Mouse (Mus musculus): Measurements from ENCODE around the gene Prkg1. TPM values are rescaled to one million over a fixed set of nuclear protein-coding genes. Genes with fewer than 3 reads are reported as not detected.

The Prkg1 gene
- polyA plus RNA-seq, 1 experiment: 5.9 TPM

DNA sequence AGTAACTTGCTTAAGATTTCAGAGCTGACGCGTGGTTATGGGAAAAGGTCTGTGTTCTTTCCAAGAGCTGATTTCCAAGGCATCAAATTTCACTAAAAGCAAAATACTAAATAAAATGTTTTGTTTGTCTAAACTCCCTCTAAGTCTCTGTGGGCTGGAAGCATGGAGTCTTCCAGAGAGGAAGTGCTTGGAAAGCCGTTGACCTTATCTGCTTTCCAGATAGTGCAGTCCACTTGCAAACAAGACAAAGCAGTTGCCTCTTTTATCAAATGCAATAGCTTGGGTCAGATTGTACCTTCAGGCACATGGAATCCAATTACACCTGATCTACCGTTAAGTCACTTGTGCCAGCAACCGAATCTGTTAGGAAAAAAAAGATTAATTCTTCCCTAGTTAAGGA, 340.5 kb downstream of the Prkg1 start:
- Histone ChIP-seq H3K4me3 (ENCODE audit: insufficient read depth, low read length) (no peak overlapping the region), H3K27ac (ENCODE audit: insufficient read depth, low read length) (no peak overlapping the region), H3K4me1 (ENCODE audit: control insufficient read depth, insufficient read depth, low read length) (no peaks in the 10 kb centered on the region)
- TF ChIP-seq CTCF (IDR thresholded peaks at IDR 0.05; ENCODE audit: extremely low read depth, insufficient read depth, low read length) (no peak), POLR2A (IDR thresholded peaks at IDR 0.05; ENCODE audit: extremely low read depth, insufficient read depth, low read length) (no peak)

GRCm38 (mm10) chr19:31413571-31413970, 351.3 kb downstream of the Prkg1 start:
- Histone ChIP-seq H3K4me3 (ENCODE audit: insufficient read depth, low read length) (no peak overlapping the region), H3K27ac (ENCODE audit: insufficient read depth, low read length) (no peak overlapping the region), H3K4me1 (ENCODE audit: control insufficient read depth, insufficient read depth, low read length) (no peaks in the 10 kb centered on the region)
- TF ChIP-seq POLR2A (IDR thresholded peaks at IDR 0.05; ENCODE audit: extremely low read depth, insufficient read depth, low read length) (no peak), CTCF (IDR thresholded peaks at IDR 0.05; ENCODE audit: extremely low read depth, insufficient read depth, low read length) (no peak)

- TF ChIP-seq CTCF (IDR thresholded peaks at IDR 0.05; ENCODE audit: extremely low read depth, insufficient read depth, low read length) (no peak), POLR2A (IDR thresholded peaks at IDR 0.05; ENCODE audit: extremely low read depth, insufficient read depth, low read length) (no peak)
Measured at GRCm38 (mm10) chr19:31396096-31396495, 368.7 kb downstream of the Prkg1 start.

DNA sequence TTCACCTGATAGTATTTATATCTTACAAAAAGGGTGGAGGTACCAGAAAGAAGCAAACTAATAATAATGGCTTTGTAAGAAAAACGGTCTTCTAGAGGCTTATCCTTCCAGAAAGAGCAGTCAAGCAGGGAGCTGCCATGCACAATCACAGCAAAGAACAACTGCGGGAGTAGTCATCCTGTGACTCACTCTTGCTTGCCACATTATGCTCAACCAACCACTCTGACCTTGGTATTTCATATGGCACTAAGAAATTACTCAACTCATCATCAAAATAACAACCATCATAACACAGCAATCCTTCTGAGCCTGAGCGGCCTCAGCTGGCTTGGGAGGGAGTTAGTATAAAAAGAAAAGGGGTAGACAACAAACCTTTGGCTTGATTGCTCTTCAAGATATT, 379.5 kb downstream of the Prkg1 start:
- no peak for TF ChIP-seq POLR2A (IDR thresholded peaks at IDR 0.05; ENCODE audit: extremely low read depth, insufficient read depth, low read length)
- TF ChIP-seq CTCF (IDR thresholded peaks at IDR 0.05; ENCODE audit: extremely low read depth, insufficient read depth, low read length): no peak
- Histone ChIP-seq H3K4me1 (ENCODE audit: control insufficient read depth, insufficient read depth, low read length) (no peaks in the 10 kb centered on the region; the same call in 1 of the 2 replicates), H3K4me3 (ENCODE audit: insufficient read depth, low read length) (no peak overlapping the region), H3K27ac (ENCODE audit: insufficient read depth, low read length) (no peak overlapping the region)

More at GRCm38 (mm10) chr19:31396096-31396495, 368.7 kb downstream of the Prkg1 start:
- H3K4me3 ChIP-seq (ENCODE audit: insufficient read depth, low read length): no peak overlapping the region
- no peaks in the 10 kb centered on the region for H3K4me1 ChIP-seq (ENCODE audit: control insufficient read depth, insufficient read depth, low read length)
- H3K27ac ChIP-seq (ENCODE audit: insufficient read depth, low read length): no peak overlapping the region

- Histone ChIP-seq H3K27ac (ENCODE audit: insufficient read depth, low read length) (no peak overlapping the region), H3K4me3 (ENCODE audit: insufficient read depth, low read length) (no peak overlapping the region), H3K4me1 (ENCODE audit: control insufficient read depth, insufficient read depth, low read length) (no peaks in the 10 kb centered on the region; the same call in 1 of the 2 replicates)
- TF ChIP-seq POLR2A (IDR thresholded peaks at IDR 0.05; ENCODE audit: extremely low read depth, insufficient read depth, low read length): 0 out of 2 replicates have a peak, but pooled peaks have one; percentile 36
- TF ChIP-seq CTCF (IDR thresholded peaks at IDR 0.05; ENCODE audit: extremely low read depth, insufficient read depth, low read length): no peak
Measured at GRCm38 (mm10) chr19:31383881-31384280, 381.0 kb downstream of the Prkg1 start.

DNA sequence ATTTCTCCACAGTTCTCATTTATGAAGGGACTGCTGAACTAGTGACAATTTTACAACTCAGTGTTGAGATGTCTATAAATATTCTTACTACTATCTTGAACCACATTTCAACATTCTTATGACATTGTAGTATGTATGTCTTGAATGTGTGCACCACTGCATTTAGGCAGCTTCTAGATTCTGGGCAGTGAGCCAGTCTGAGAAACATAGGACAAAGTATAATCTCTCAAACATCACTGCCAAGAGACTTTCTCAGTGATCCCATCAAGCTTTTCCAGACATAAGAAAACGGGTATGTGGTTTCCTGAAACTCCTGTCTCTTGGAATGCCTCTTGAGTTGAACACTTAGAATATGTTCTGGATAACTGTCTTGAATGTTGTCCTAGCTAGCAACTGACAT, 394.7 kb downstream of the Prkg1 start:
- Histone ChIP-seq H3K4me1 (ENCODE audit: control insufficient read depth, insufficient read depth, low read length) (no peaks in the 10 kb centered on the region), H3K4me3 (ENCODE audit: insufficient read depth, low read length) (no peak overlapping the region), H3K27ac (ENCODE audit: insufficient read depth, low read length) (no peak overlapping the region)
- TF ChIP-seq POLR2A (IDR thresholded peaks at IDR 0.05; ENCODE audit: extremely low read depth, insufficient read depth, low read length): no peak
- TF ChIP-seq CTCF (IDR thresholded peaks at IDR 0.05; ENCODE audit: extremely low read depth, insufficient read depth, low read length): no peak

GRCm38 (mm10) chr19:31369116-31369515, 395.7 kb downstream of the Prkg1 start:
- H3K4me3 ChIP-seq (ENCODE audit: insufficient read depth, low read length): no peak overlapping the region
- no peak for TF ChIP-seq POLR2A (IDR thresholded peaks at IDR 0.05; ENCODE audit: extremely low read depth, insufficient read depth, low read length)
- TF ChIP-seq CTCF (IDR thresholded peaks at IDR 0.05; ENCODE audit: extremely low read depth, insufficient read depth, low read length): no peak
- no peaks in the 10 kb centered on the region for H3K4me1 ChIP-seq (ENCODE audit: control insufficient read depth, insufficient read depth, low read length)
- H3K27ac ChIP-seq (ENCODE audit: insufficient read depth, low read length): no peak overlapping the region

- Histone ChIP-seq H3K27ac (ENCODE audit: insufficient read depth, low read length) (no peak overlapping the region), H3K4me1 (ENCODE audit: control insufficient read depth, insufficient read depth, low read length) (no peaks in the 10 kb centered on the region), H3K4me3 (ENCODE audit: insufficient read depth, low read length) (no peak overlapping the region)
- TF ChIP-seq CTCF (IDR thresholded peaks at IDR 0.05; ENCODE audit: extremely low read depth, insufficient read depth, low read length): no peak
- TF ChIP-seq POLR2A (IDR thresholded peaks at IDR 0.05; ENCODE audit: extremely low read depth, insufficient read depth, low read length): no peak
Measured at GRCm38 (mm10) chr19:31362051-31362450, 402.8 kb downstream of the Prkg1 start.

DNA sequence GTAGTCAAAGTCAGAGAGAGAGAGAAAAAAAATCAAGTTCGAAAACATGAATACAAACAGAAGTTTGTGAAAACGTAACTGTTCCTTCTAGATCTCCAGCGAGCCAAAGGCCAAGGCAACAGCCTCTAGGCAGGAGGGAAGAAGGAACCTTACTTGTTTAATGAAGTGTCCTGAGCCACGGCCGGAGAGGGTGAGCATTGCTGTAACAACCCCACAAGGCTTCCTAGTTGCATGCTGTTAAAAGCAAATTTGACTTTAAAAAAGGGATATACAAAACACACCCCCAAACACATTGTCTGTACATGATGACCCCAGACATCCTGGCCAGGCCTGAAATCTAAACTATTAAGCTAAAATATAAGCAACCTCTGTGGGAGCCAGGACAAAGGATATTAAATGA, 403.3 kb downstream of the Prkg1 start:
- Histone ChIP-seq H3K27ac (ENCODE audit: insufficient read depth, low read length) (no peak overlapping the region), H3K4me3 (ENCODE audit: insufficient read depth, low read length) (no peak overlapping the region), H3K4me1 (ENCODE audit: control insufficient read depth, insufficient read depth, low read length) (no peaks in the 10 kb centered on the region)
- TF ChIP-seq POLR2A (IDR thresholded peaks at IDR 0.05; ENCODE audit: extremely low read depth, insufficient read depth, low read length): no peak
- TF ChIP-seq CTCF (IDR thresholded peaks at IDR 0.05; ENCODE audit: extremely low read depth, insufficient read depth, low read length): no peak

- no peak for TF ChIP-seq CTCF (IDR thresholded peaks at IDR 0.05; ENCODE audit: extremely low read depth, insufficient read depth, low read length)
- Histone ChIP-seq H3K4me3 (ENCODE audit: insufficient read depth, low read length) (no peak overlapping the region), H3K4me1 (ENCODE audit: control insufficient read depth, insufficient read depth, low read length) (no peaks in the 10 kb centered on the region), H3K27ac (ENCODE audit: insufficient read depth, low read length) (no peak overlapping the region)
Measured at GRCm38 (mm10) chr19:31361161-31361560, 403.7 kb downstream of the Prkg1 start.
